Mouse (Mus musculus): Measurements from ENCODE around the gene Sez6l. TPM values are rescaled to one million over a fixed set of nuclear protein-coding genes. Genes with fewer than 3 reads are reported as not detected.

The Sez6l gene
- polyA plus RNA-seq, 1 experiment from 2014 or later, result 0.01 TPM

DNA sequence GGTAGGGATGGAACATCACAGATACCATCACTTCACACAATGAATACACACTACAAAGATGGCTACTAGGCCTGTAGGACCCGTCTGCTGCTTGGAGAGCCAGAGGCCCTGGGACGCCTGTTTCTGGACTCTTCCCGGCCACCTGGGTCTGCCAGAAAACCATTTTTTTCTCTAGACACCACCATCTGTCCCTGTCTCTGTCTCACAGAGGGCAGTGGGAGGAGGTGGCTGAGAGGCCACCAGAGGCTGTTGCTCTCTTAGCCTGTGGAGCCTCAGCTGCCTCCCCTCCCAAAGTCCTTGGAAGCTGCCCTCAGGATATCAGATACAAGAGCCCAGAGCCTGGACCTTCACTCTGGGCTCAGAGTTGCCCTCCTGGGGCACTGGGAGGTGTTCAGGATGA lies 117.1 kb downstream of the Sez6l start:
- no peak for ATAC-seq (ENCODE audit: low read depth)
- H3K9me3 ChIP-seq (replicated peaks; ENCODE audit: control insufficient read depth, low read length), result no peaks in the 10 kb centered on the region
- no peaks in the 10 kb centered on the region for H3K27me3 ChIP-seq (ENCODE audit: control insufficient read depth, insufficient read depth, low read depth, low read length)
- no peak overlapping the region for H3K27ac ChIP-seq (ENCODE audit: low read length)
- WGBS (ENCODE audit: insufficient replicate concordance), result 62% methylated on average over 3 of the region's 3 CpGs
- H3K4me1 ChIP-seq (ENCODE audit: control insufficient read depth, low read depth, low read length), result no peaks in the 10 kb centered on the region
- no peak overlapping the region for H3K4me3 ChIP-seq (ENCODE audit: low read depth, low read length)
- H3K9ac ChIP-seq (ENCODE audit: low read depth, low read length), result no peak overlapping the region
- no peaks in the 10 kb centered on the region for H3K36me3 ChIP-seq (ENCODE audit: control insufficient read depth, insufficient read depth)
- no peak overlapping the region for H3K4me2 ChIP-seq (ENCODE audit: low read depth, low read length)

- no peak overlapping the region for H3K4me2 ChIP-seq (ENCODE audit: low read depth, low read length)
- H3K4me1 ChIP-seq (ENCODE audit: control insufficient read depth, low read depth, low read length), result no peaks in the 10 kb centered on the region
- ATAC-seq (ENCODE audit: low read depth), result no peak
- H3K27me3 ChIP-seq (ENCODE audit: control insufficient read depth, insufficient read depth, low read depth, low read length), result no peaks in the 10 kb centered on the region
- H3K36me3 ChIP-seq (ENCODE audit: control insufficient read depth, insufficient read depth), result no peaks in the 10 kb centered on the region
- no peaks in the 10 kb centered on the region for H3K9me3 ChIP-seq (replicated peaks; ENCODE audit: control insufficient read depth, low read length)
- H3K4me3 ChIP-seq (ENCODE audit: low read depth, low read length), result no peak overlapping the region
- H3K9ac ChIP-seq (ENCODE audit: low read depth, low read length), result no peak overlapping the region
- WGBS (ENCODE audit: insufficient replicate concordance), result 50% methylated on average over 12 of the region's 12 CpGs
- no peak overlapping the region for H3K27ac ChIP-seq (ENCODE audit: low read length)
Measured at GRCm38 (mm10) chr5:112454966-112455555, 121.9 kb downstream of the Sez6l start.

DNA sequence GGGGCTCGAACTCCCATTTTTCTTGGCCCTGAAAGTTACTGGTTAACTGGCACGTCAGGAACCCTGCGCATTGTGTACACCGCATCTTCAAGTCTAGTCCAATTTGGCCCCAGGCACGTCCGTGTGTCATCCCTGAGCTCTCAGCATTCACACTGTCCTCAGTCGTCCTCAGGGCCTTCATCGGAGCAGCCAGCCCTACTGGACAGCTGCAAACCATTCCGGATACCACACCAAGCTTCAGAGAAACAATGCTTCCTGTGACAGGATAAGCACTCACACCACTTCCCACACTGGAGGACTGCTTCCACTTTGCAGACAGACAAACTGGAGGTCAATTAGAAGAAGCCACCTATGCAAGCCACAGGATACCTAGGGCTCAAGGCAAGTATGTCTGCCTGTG lies 123.9 kb downstream of the Sez6l start:
- H3K4me1 ChIP-seq (ENCODE audit: control insufficient read depth, low read depth, low read length), result no peaks in the 10 kb centered on the region
- H3K27ac ChIP-seq (ENCODE audit: low read length), result no peak overlapping the region
- ATAC-seq (ENCODE audit: low read depth), result no peak
- no peaks in the 10 kb centered on the region for H3K36me3 ChIP-seq (ENCODE audit: control insufficient read depth, insufficient read depth)
- H3K9me3 ChIP-seq (replicated peaks; ENCODE audit: control insufficient read depth, low read length), result no peaks in the 10 kb centered on the region
- WGBS (ENCODE audit: insufficient replicate concordance), result 22% methylated on average over 9 of the region's 9 CpGs
- no peak overlapping the region for H3K9ac ChIP-seq (ENCODE audit: low read depth, low read length)
- no peak overlapping the region for H3K4me2 ChIP-seq (ENCODE audit: low read depth, low read length)
- no peak overlapping the region for H3K4me3 ChIP-seq (ENCODE audit: low read depth, low read length)
- no peaks in the 10 kb centered on the region for H3K27me3 ChIP-seq (ENCODE audit: control insufficient read depth, insufficient read depth, low read depth, low read length)

DNA sequence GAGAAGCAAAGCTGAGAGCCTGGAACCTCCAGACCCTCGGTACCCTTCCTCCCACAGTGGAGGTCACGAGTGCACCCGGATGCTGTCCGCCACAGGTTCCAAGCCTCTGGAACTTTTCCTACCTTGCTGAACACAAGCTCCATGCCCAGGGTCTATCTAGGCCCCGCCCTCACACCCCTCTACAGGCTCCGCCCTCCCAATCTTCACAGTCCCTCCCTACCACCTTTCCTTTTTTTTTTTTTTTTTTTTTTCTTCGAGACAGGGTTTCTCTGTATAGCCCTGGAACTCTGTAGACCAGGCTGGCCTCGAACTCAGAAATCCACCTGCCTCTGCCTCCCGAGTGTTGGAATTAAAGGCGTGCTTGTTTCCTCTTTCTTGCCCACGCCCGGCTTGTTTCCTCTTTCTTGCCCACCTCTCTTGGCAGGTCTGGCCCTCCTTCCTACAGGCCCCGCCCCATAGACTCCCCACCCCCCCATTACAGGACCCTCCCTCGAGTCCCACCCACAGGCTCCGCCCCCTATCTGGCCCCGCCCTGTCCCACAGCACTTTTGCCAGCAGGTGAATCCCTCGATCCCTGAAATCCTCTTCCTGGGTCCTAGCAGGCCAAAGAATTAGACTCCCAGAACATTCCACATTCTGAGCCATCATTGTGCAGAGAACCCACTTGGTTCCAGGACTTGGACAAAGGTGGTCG lies 128.1 kb downstream of the Sez6l start, which contains the start of gene Gm6588:
Gene Gm6588 (plus strand): TSS at position 680 of the 694 bp plus-strand sequence.
- no peak within 1 kb of the TSS for H3K27ac ChIP-seq (ENCODE audit: low read length)
- no peaks in the 10 kb centered on the region for H3K4me1 ChIP-seq (ENCODE audit: control insufficient read depth, low read depth, low read length)
- WGBS (ENCODE audit: insufficient replicate concordance), result 36% methylated on average over 18 of the region's 18 CpGs
- H3K36me3 ChIP-seq (ENCODE audit: control insufficient read depth, insufficient read depth), result no peaks in the 10 kb centered on the region
- H3K27me3 ChIP-seq (ENCODE audit: control insufficient read depth, insufficient read depth, low read depth, low read length), result no peaks in the 10 kb centered on the region
- no peak within 1 kb of the TSS for H3K9ac ChIP-seq (ENCODE audit: low read depth, low read length)
- H3K4me2 ChIP-seq (ENCODE audit: low read depth, low read length), result no peak within 1 kb of the TSS
- no peaks in the 10 kb centered on the region for H3K9me3 ChIP-seq (replicated peaks; ENCODE audit: control insufficient read depth, low read length)
- H3K4me3 ChIP-seq (ENCODE audit: low read depth, low read length), result no peak within 1 kb of the TSS
- ATAC-seq (ENCODE audit: low read depth), result no peak

DNA sequence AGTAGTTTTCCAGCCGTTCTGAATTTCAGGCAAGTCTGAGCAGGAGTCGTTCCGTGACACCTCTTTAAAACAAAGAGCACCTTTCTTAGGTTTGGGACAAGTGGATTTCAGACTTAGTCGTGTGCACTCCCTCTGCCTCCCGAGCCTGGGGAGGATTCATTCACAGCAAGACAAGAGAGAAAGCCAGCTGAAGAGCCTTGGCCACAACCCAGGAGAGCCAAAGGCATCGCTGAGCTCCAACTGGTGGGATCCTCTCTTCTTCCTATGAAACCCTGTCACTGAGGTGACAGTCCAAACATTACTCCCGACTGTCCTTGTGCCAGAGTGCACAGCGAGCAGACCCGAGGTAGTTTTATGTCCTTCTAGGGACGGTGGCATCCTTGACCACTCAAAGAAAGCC lies 138.4 kb downstream of the Sez6l start:
- Histone ChIP-seq H3K27me3 (ENCODE audit: control insufficient read depth, insufficient read depth, low read depth, low read length) (no peaks in the 10 kb centered on the region), H3K9me3 (replicated peaks; ENCODE audit: control insufficient read depth, low read length) (no peaks in the 10 kb centered on the region), H3K4me3 (ENCODE audit: low read depth, low read length) (no peak overlapping the region), H3K27ac (ENCODE audit: low read length) (no peak overlapping the region), H3K4me1 (ENCODE audit: control insufficient read depth, low read depth, low read length) (no peaks in the 10 kb centered on the region), H3K9ac (ENCODE audit: low read depth, low read length) (no peak overlapping the region), H3K4me2 (ENCODE audit: low read depth, low read length) (no peak overlapping the region), H3K36me3 (ENCODE audit: control insufficient read depth, insufficient read depth) (no peaks in the 10 kb centered on the region)
- WGBS (ENCODE audit: insufficient replicate concordance), result 44% methylated on average over 10 of the region's 10 CpGs
- no peak for ATAC-seq (ENCODE audit: low read depth)

GRCm38 (mm10) chr5:112433004-112433403 lies 144.0 kb downstream of the Sez6l start:
- no peak overlapping the region for H3K9ac ChIP-seq (ENCODE audit: low read depth, low read length)
- WGBS (ENCODE audit: insufficient replicate concordance), result under 1% methylated on average over 8 of the region's 8 CpGs
- no peak overlapping the region for H3K27ac ChIP-seq (ENCODE audit: low read length)
- no peaks in the 10 kb centered on the region for H3K9me3 ChIP-seq (replicated peaks; ENCODE audit: control insufficient read depth, low read length)
- no peaks in the 10 kb centered on the region for H3K36me3 ChIP-seq (ENCODE audit: control insufficient read depth, insufficient read depth)
- peaks cover 7% of the 10 kb centered on the region for H3K27me3 ChIP-seq (ENCODE audit: control insufficient read depth, insufficient read depth, low read depth, low read length)
- no peak overlapping the region for H3K4me2 ChIP-seq (ENCODE audit: low read depth, low read length)
- H3K4me3 ChIP-seq (ENCODE audit: low read depth, low read length), result no peak overlapping the region
- H3K4me1 ChIP-seq (ENCODE audit: control insufficient read depth, low read depth, low read length), result no peaks in the 10 kb centered on the region
- no peak for ATAC-seq (ENCODE audit: low read depth)

DNA sequence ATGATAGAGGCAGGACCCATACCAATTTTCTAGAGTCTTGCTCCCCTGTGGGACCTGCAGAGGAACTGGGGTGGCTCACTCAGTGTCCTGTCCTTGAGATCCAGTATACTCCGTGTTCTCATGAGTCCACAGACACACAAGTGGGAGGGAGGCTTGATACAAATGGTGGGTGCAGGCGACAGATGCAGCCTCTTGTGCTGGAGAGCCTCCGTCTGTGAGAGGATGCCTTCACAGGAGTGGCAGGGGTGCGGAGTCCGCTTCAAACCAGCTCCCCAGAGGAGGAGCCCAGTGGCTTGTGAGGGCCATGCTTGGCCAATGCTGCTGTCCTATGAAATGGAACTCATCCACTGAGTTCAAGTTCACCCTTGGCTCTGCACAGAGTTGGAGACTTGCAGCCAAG lies 145.0 kb downstream of the Sez6l start:
- Histone ChIP-seq H3K27ac (ENCODE audit: low read length) (no peak overlapping the region), H3K9me3 (replicated peaks; ENCODE audit: control insufficient read depth, low read length) (no peaks in the 10 kb centered on the region), H3K9ac (ENCODE audit: low read depth, low read length) (no peak overlapping the region), H3K4me3 (ENCODE audit: low read depth, low read length) (no peak overlapping the region), H3K27me3 (ENCODE audit: control insufficient read depth, insufficient read depth, low read depth, low read length) (peaks cover 7% of the 10 kb centered on the region), H3K4me1 (ENCODE audit: control insufficient read depth, low read depth, low read length) (no peaks in the 10 kb centered on the region), H3K4me2 (ENCODE audit: low read depth, low read length) (no peak overlapping the region), H3K36me3 (ENCODE audit: control insufficient read depth, insufficient read depth) (no peaks in the 10 kb centered on the region)
- 57% methylated on average over 5 of the region's 5 CpGs for WGBS (ENCODE audit: insufficient replicate concordance)
- no peak for ATAC-seq (ENCODE audit: low read depth)

- H3K27ac ChIP-seq (ENCODE audit: low read length), result no peak overlapping the region
- no peaks in the 10 kb centered on the region for H3K4me1 ChIP-seq (ENCODE audit: control insufficient read depth, low read depth, low read length)
- no peak overlapping the region for H3K4me3 ChIP-seq (ENCODE audit: low read depth, low read length)
- no peaks in the 10 kb centered on the region for H3K36me3 ChIP-seq (ENCODE audit: control insufficient read depth, insufficient read depth)
- ATAC-seq (ENCODE audit: low read depth), result no peak
- H3K4me2 ChIP-seq (ENCODE audit: low read depth, low read length), result no peak overlapping the region
- H3K9me3 ChIP-seq (replicated peaks; ENCODE audit: control insufficient read depth, low read length), result no peaks in the 10 kb centered on the region
- peaks cover 7% of the 10 kb centered on the region for H3K27me3 ChIP-seq (ENCODE audit: control insufficient read depth, insufficient read depth, low read depth, low read length)
- no peak overlapping the region for H3K9ac ChIP-seq (ENCODE audit: low read depth, low read length)
- WGBS (ENCODE audit: insufficient replicate concordance), result 17% methylated on average over 14 of the region's 14 CpGs
Measured at GRCm38 (mm10) chr5:112431120-112431775, 145.7 kb downstream of the Sez6l start.

- peaks cover 7% of the 10 kb centered on the region for H3K27me3 ChIP-seq (ENCODE audit: control insufficient read depth, insufficient read depth, low read depth, low read length)
- no peak for ATAC-seq (ENCODE audit: low read depth)
- no peak overlapping the region for H3K4me3 ChIP-seq (ENCODE audit: low read depth, low read length)
- no peaks in the 10 kb centered on the region for H3K4me1 ChIP-seq (ENCODE audit: control insufficient read depth, low read depth, low read length)
- no peak overlapping the region for H3K9ac ChIP-seq (ENCODE audit: low read depth, low read length)
- no peak overlapping the region for H3K27ac ChIP-seq (ENCODE audit: low read length)
- 13% methylated on average over 19 of the region's 19 CpGs for WGBS (ENCODE audit: insufficient replicate concordance)
- H3K36me3 ChIP-seq (ENCODE audit: control insufficient read depth, insufficient read depth), result no peaks in the 10 kb centered on the region
- H3K9me3 ChIP-seq (replicated peaks; ENCODE audit: control insufficient read depth, low read length), result no peaks in the 10 kb centered on the region
- no peak overlapping the region for H3K4me2 ChIP-seq (ENCODE audit: low read depth, low read length)
Measured at GRCm38 (mm10) chr5:112428944-112429343, 148.0 kb downstream of the Sez6l start.
